Mouse (Mus musculus) subcutaneous adipose tissue, adult 2 months (tissue): ENCODE results near the gene Pip5k1b. TPM values are rescaled to one million over a fixed set of nuclear protein-coding genes. Genes with fewer than 3 reads are reported as not detected.

ENCODE experiments used
- polyA plus RNA-seq: library from polyadenylated mRNA; depleted of rRNA; stranded (reverse); fragments of >200 nt; gene quantifications from 2 replicates; pipeline ENCODE4 v1.2.3, GENCODE M21; 2012; ENCODE audit warnings: low replicate concordance; rRNA removed

Pip5k1b gene
- polyA plus RNA-seq = 0.32 and 4.4 TPM in 2 replicates

GRCm38 (mm10) chr19:24555466-24555903, at the start of gene Pip5k1b:
Pip5k1b (minus strand) TSS chr19:24555872.

GRCm38 (mm10) chr19:24476929-24477882, 78.5 kb downstream of the Pip5k1b start, which contains the start of gene Fam122a:
Fam122a (minus strand) TSS chr19:24477356.

GRCm38 (mm10) chr19:24280601-24281228, 275.0 kb downstream of the Pip5k1b start, which contains the start of gene Fxn:
Fxn (minus strand) TSS chr19:24280605.

Other genes with a start within 250 kb of the Pip5k1b start
- gene Fam122a, start 78.5 kb downstream of the Pip5k1b start, polyA plus RNA-seq = 28.9 and 33.2 TPM in 2 replicates
- gene Tmem252, start 118.1 kb upstream of the Pip5k1b start, polyA plus RNA-seq = 2.6 and 3.4 TPM in 2 replicates